Mouse (Mus musculus) liver, embryonic 12.5 days (tissue): ENCODE measurements around the gene Lrrc72. TPM values are rescaled to one million over a fixed set of nuclear protein-coding genes. Genes with fewer than 3 reads are reported as not detected.
"Not testable (repeated sequence)": the region's sequence is repeated elsewhere in the genome, so short reads cannot be mapped to it uniquely, and the experiment has no call there.

ENCODE experiments used
- ATAC-seq: fragments of 200-750 bp; cut with Nextera tagmentation; 2 replicates; pipeline ENCODE4 v1.8.0; 2017; ENCODE audit warnings: moderate number of reproducible peaks, mild to moderate bottlenecking, moderate library complexity
- H3K27ac ChIP-seq: fragments of 300-500 bp; sonication (generic); 2 replicates; pipeline ENCODE4 v1.5.1; 2016; ENCODE audit warnings: mild to moderate bottlenecking
- H3K27me3 ChIP-seq: fragments of 300-500 bp; sonication (generic); replicated peaks from 2 replicates; pipeline ENCODE4 v1.6.1; 2016; ENCODE audit warnings: mild to moderate bottlenecking, moderate library complexity
- H3K36me3 ChIP-seq: fragments of 300-500 bp; sonication (generic); 2 replicates; pipeline ENCODE4 v1.6.1; 2016; ENCODE audit warnings: mild to moderate bottlenecking, moderate library complexity
- H3K4me1 ChIP-seq: fragments of 300-500 bp; sonication (generic); 2 replicates; pipeline ENCODE4 v1.6.1; 2016
- H3K4me2 ChIP-seq: fragments of 300-500 bp; sonication (generic); 2 replicates; pipeline ENCODE4 v1.6.1; 2016; ENCODE audit warnings: mild to moderate bottlenecking, moderate library complexity
- H3K4me3 ChIP-seq: fragments of 300-500 bp; sonication (generic); 2 replicates; pipeline ENCODE4 v1.5.1; 2016; ENCODE audit warnings: mild to moderate bottlenecking, moderate library complexity
- H3K9ac ChIP-seq: fragments of 300-500 bp; sonication (generic); 2 replicates; pipeline ENCODE4 v1.6.1; 2016; ENCODE audit warnings: mild to moderate bottlenecking, moderate library complexity
- H3K9me3 ChIP-seq: fragments of 300-500 bp; sonication (generic); replicated peaks from 2 replicates; pipeline ENCODE4 v1.6.1; 2016; ENCODE audit warnings: mild to moderate bottlenecking, moderate library complexity
- WGBS: fragments of 180-500 bp; shearing (Covaris S2); methylation state at CpG from one replicate; pipeline ENCODE4 v1.1.7; 2016; ENCODE audit not compliant: insufficient replicate concordance; 5-methylcytosine and 5-hydroxymethylcytosine counted together
- polyA plus RNA-seq: library from polyadenylated mRNA; unstranded; fragments of >200 nt; fragmentation: Nextera tagmentation; extraction: Ambion mirVana; gene quantifications from 2 replicates; pipeline ENCODE4 v1.2.1, GENCODE M21; 2016

Gene Lrrc72
- polyA plus RNA-seq, 1 experiment from 2014 or later = not detected

GRCm38 (mm10) chr12:36216230-36216629 lies 37.0 kb downstream of the Lrrc72 start:
- H3K4me3 ChIP-seq = no peak overlapping the region
- H3K4me2 ChIP-seq = no peak overlapping the region
- 60% methylated on average over 4 of the region's 4 CpGs for WGBS
- no peaks in the 10 kb centered on the region for H3K36me3 ChIP-seq
- H3K9ac ChIP-seq = no peak overlapping the region
- H3K9me3 ChIP-seq = no peaks in the 10 kb centered on the region
- no peaks in the 10 kb centered on the region for H3K27me3 ChIP-seq
- no peak for ATAC-seq
- H3K27ac ChIP-seq = no peak overlapping the region
- no peaks in the 10 kb centered on the region for H3K4me1 ChIP-seq

- Histone ChIP-seq H3K27me3 (no peaks in the 10 kb centered on the region), H3K9me3 (no peaks in the 10 kb centered on the region), H3K4me1 (no peaks in the 10 kb centered on the region), H3K4me2 (no peak overlapping the region), H3K27ac (no peak overlapping the region), H3K36me3 (no peaks in the 10 kb centered on the region), H3K9ac (no peak overlapping the region), H3K4me3 (no peak overlapping the region)
- WGBS = 3% methylated on average over 1 of the region's 1 CpGs
- ATAC-seq = no peak
Measured at GRCm38 (mm10) chr12:36215149-36215480, 38.1 kb downstream of the Lrrc72 start.

GRCm38 (mm10) chr12:36214389-36215148 lies 38.6 kb downstream of the Lrrc72 start:
- no peaks in the 10 kb centered on the region for H3K9me3 ChIP-seq
- H3K4me1 ChIP-seq = no peaks in the 10 kb centered on the region
- ATAC-seq = no peak
- no peaks in the 10 kb centered on the region for H3K36me3 ChIP-seq
- no peak overlapping the region for H3K4me2 ChIP-seq
- H3K4me3 ChIP-seq = no peak overlapping the region
- no peaks in the 10 kb centered on the region for H3K27me3 ChIP-seq
- no peak overlapping the region for H3K9ac ChIP-seq
- no peak overlapping the region for H3K27ac ChIP-seq
- 31% methylated on average over 8 of the region's 8 CpGs for WGBS

- Histone ChIP-seq H3K9ac (no peak overlapping the region), H3K27ac (no peak overlapping the region), H3K4me3 (no peak overlapping the region), H3K4me2 (no peak overlapping the region), H3K9me3 (no peaks in the 10 kb centered on the region), H3K36me3 (no peaks in the 10 kb centered on the region), H3K4me1 (no peaks in the 10 kb centered on the region), H3K27me3 (no peaks in the 10 kb centered on the region)
- no peak for ATAC-seq
- 86% methylated on average over 4 of the region's 4 CpGs for WGBS
Measured at GRCm38 (mm10) chr12:36210096-36210495, 43.1 kb downstream of the Lrrc72 start.

- H3K9ac ChIP-seq = no peak overlapping the region
- no peak overlapping the region for H3K4me2 ChIP-seq
- no peak overlapping the region for H3K27ac ChIP-seq
- H3K4me1 ChIP-seq = no peaks in the 10 kb centered on the region
- WGBS = 71% methylated on average over 19 of the region's 19 CpGs
- no peak overlapping the region for H3K4me3 ChIP-seq
- no peaks in the 10 kb centered on the region for H3K27me3 ChIP-seq
- ATAC-seq = no peak
- H3K9me3 ChIP-seq = no peaks in the 10 kb centered on the region
- H3K36me3 ChIP-seq = no peaks in the 10 kb centered on the region
Measured at GRCm38 (mm10) chr12:36208456-36208855, 44.7 kb downstream of the Lrrc72 start.

- Histone ChIP-seq H3K27me3 (no peaks in the 10 kb centered on the region), H3K9ac (no peak overlapping the region), H3K4me3 (no peak overlapping the region), H3K4me2 (peak overlapping the region; percentile 12; the same call in 1 of the 2 replicates), H3K4me1 (no peaks in the 10 kb centered on the region), H3K9me3 (no peaks in the 10 kb centered on the region), H3K36me3 (no peaks in the 10 kb centered on the region), H3K27ac (no peak overlapping the region)
- 73% methylated on average over 7 of the region's 7 CpGs for WGBS
- ATAC-seq = no peak
Measured at GRCm38 (mm10) chr12:36207800-36208148, 45.4 kb downstream of the Lrrc72 start.

- ATAC-seq = no peak
- Histone ChIP-seq H3K27ac (no peak overlapping the region), H3K4me3 (no peak overlapping the region), H3K27me3 (no peaks in the 10 kb centered on the region), H3K9ac (no peak overlapping the region), H3K4me1 (no peaks in the 10 kb centered on the region), H3K4me2 (no peak overlapping the region), H3K9me3 (no peaks in the 10 kb centered on the region), H3K36me3 (no peaks in the 10 kb centered on the region)
- WGBS = 61% methylated on average over 9 of the region's 9 CpGs
Measured at GRCm38 (mm10) chr12:36207072-36207799, 46.0 kb downstream of the Lrrc72 start.

GRCm38 (mm10) chr12:36205579-36206119 lies 47.5 kb downstream of the Lrrc72 start:
- not testable (repeated sequence) for H3K9ac ChIP-seq, H3K9me3 ChIP-seq, H3K27me3 ChIP-seq, ATAC-seq, H3K36me3 ChIP-seq, H3K4me1 ChIP-seq, H3K4me3 ChIP-seq, H3K27ac ChIP-seq, H3K4me2 ChIP-seq
- 40% methylated on average over 5 of the region's 5 CpGs for WGBS

- Histone ChIP-seq H3K27ac (no peak overlapping the region), H3K27me3 (no peaks in the 10 kb centered on the region), H3K36me3 (peaks cover 69% of the 10 kb centered on the region), H3K4me1 (no peaks in the 10 kb centered on the region), H3K4me3 (no peak overlapping the region), H3K9ac (no peak overlapping the region), H3K9me3 (no peaks in the 10 kb centered on the region; the same call in 1 of the 2 replicates), H3K4me2 (no peak overlapping the region)
- ATAC-seq = no peak
- 78% methylated on average over 7 of the region's 7 CpGs for WGBS
Measured at GRCm38 (mm10) chr12:36194976-36195375, 58.2 kb downstream of the Lrrc72 start.

- Histone ChIP-seq H3K9me3 (no peaks in the 10 kb centered on the region), H3K4me2 (no peak overlapping the region), H3K27me3 (no peaks in the 10 kb centered on the region)
Measured at GRCm38 (mm10) chr12:36190343-36190742, 62.9 kb downstream of the Lrrc72 start.

GRCm38 (mm10) chr12:36189610-36190009 lies 63.6 kb downstream of the Lrrc72 start:
- no peak overlapping the region for H3K4me2 ChIP-seq
- H3K9ac ChIP-seq = no peak overlapping the region
- H3K4me3 ChIP-seq = no peak overlapping the region
- WGBS = 82% methylated on average over 3 of the region's 3 CpGs
- no peak for ATAC-seq
- no peak overlapping the region for H3K27ac ChIP-seq
- H3K36me3 ChIP-seq = peaks cover 63% of the 10 kb centered on the region
- no peaks in the 10 kb centered on the region for H3K27me3 ChIP-seq
- H3K9me3 ChIP-seq = no peaks in the 10 kb centered on the region
- H3K4me1 ChIP-seq = no peaks in the 10 kb centered on the region

More at GRCm38 (mm10) chr12:36190343-36190742, 62.9 kb downstream of the Lrrc72 start:
- H3K4me3 ChIP-seq = no peak overlapping the region
- peaks cover 70% of the 10 kb centered on the region for H3K36me3 ChIP-seq
- H3K27ac ChIP-seq = no peak overlapping the region
- H3K4me1 ChIP-seq = no peaks in the 10 kb centered on the region
- H3K9ac ChIP-seq = no peak overlapping the region
- WGBS = 80% methylated on average over 5 of the region's 5 CpGs
- ATAC-seq = no peak

- no peaks in the 10 kb centered on the region for H3K9me3 ChIP-seq
- no peak overlapping the region for H3K27ac ChIP-seq
- 61% methylated on average over 6 of the region's 6 CpGs for WGBS
- peaks cover 73% of the 10 kb centered on the region for H3K36me3 ChIP-seq
- peak; percentile 40; the same call in 1 of the 2 replicates for ATAC-seq
- H3K4me1 ChIP-seq = no peaks in the 10 kb centered on the region
- no peak overlapping the region for H3K9ac ChIP-seq
- H3K4me2 ChIP-seq = no peak overlapping the region
- H3K4me3 ChIP-seq = no peak overlapping the region
- no peaks in the 10 kb centered on the region for H3K27me3 ChIP-seq
Measured at GRCm38 (mm10) chr12:36187081-36187480, 66.1 kb downstream of the Lrrc72 start.
